Mouse (Mus musculus) erythroid progenitor cell, adult 5-6 weeks (primary cell): ENCODE data around the gene Vamp2. TPM values are rescaled to one million over a fixed set of nuclear protein-coding genes. Genes with fewer than 3 reads are reported as not detected.

ENCODE experiments used
- ATAC-seq: replicated peaks from 2 replicates; pipeline ENCODE4 v1.8.0; 2016; ENCODE audit warnings: moderate number of reproducible peaks, mild to moderate bottlenecking, moderate TSS enrichment, inconsistent platforms; ENCODE audit not compliant: poor library complexity, low FRiP score, severe bottlenecking
- total RNA-seq, 2 experiments: library from RNA; stranded (forward) in 1 of 2; stranded (reverse) in 1 of 2; fragments of 150-400 nt in 1 of 2; fragments of 186-747, 209-891 nt in 1 of 2; gene quantifications; 2 replicates each; pipeline versions ENCODE4 v1.2.3 to v1.2.4; 2015 to 2017; ENCODE audit warnings: low replicate concordance in 2 of 2

Gene Vamp2
- total RNA-seq, 2 experiments from 2014 or later, result 31.1 to 114 TPM

DNA sequence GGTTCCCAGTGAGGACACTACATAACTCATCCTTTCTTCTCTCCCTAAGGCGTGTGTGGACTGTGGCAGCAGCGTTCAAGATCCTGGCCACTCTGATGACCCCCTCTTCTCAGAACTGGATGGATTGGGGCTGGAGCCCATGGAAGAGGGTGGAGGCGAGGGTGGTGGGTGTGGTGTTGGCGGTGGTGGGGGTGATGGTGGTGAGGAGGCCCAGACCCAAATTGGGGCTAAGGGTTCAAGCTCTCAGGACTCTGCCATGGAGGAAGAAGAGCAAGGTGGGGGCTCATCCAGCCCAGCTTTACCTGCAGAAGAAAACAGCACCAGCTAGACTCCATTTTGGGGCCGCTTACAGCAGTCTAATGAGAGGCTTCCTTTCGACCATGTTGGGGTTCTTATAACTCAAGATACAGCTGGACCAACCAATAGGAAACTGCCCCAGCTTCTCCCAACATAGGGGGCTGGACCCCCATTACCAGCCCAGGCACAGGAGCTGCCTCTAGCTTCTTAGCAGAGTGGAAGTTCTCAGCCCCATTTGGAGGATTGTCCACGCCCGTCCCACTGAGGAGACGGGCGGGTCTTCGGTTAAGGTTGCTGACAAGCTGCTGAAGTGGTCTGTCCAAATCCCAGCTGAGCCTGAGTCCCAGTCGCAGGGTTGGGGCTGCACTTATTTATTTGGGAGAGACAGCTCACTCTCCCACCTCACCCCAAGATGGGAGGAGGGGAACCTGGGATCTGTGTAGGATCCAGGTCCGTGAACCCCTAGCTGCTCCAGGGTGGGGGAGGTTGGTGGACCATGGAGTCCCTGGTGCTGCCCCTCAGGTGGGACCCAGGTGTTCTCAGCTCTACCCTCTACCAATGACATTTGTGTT lies 21.0 kb downstream of the Vamp2 start:
- ATAC-seq, result no peak

- ATAC-seq, result peak; percentile 77
Measured at GRCm38 (mm10) chr11:69110319-69111046, 22.2 kb downstream of the Vamp2 start.

DNA sequence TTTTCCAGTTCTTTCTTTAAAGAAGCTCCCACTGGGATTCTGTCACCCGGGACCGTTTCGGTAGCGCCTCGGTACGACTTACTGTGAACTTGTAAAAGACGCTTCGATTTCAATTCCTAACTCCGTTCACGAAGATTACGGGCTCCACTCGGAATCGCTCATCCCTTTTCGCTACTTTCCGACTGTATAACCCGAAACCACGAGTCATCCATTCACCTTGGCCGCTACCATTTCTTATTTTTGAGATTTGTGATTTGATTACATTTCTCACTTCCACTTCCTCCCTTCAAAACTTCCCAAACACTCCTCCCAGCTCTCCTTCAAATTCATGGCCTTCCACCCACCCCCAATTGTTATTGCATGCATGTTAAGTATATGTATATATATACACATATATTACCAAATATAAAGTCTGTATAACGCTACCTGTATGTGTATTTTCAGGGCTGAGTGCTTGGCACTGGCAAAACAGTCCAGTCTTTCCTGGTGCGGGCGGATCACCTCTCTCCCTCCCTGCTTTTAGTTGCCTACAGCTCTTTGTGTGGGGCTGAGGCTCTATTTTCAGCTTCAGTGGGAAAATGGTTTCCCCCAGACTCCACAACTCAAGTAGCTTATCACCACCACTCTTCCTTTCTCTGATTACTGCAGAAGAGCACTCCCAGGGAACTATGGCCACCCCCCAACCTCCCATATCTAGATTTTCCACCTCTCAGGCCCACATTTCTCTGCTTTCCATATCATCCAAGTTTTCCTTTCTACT lies 22.9 kb downstream of the Vamp2 start:
- ATAC-seq, result no peak

GRCm38 (mm10) chr11:69111865-69112264 lies 23.6 kb downstream of the Vamp2 start:
- ATAC-seq, result no peak

DNA sequence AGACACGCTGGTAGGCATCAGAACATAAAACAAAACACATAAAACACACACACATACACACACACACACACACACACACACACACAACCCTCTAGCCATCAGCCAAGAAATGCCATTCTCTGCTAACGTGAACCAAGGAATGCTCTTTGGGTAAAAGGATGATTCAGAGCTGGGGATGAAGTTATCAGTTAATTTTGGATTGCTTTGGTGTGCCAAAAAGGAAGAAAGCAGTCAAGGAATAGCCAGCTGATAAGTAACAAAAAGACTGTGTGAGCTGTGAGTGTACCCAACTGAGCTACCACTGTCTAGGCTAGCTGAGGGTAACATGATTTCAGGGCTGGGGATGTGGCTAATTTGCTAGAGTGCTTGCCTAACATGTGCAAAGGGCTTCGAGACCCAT lies 25.7 kb downstream of the Vamp2 start:
- ATAC-seq, result no peak

- ATAC-seq, result no peak
Measured at GRCm38 (mm10) chr11:69114621-69115020, 26.3 kb downstream of the Vamp2 start.

DNA sequence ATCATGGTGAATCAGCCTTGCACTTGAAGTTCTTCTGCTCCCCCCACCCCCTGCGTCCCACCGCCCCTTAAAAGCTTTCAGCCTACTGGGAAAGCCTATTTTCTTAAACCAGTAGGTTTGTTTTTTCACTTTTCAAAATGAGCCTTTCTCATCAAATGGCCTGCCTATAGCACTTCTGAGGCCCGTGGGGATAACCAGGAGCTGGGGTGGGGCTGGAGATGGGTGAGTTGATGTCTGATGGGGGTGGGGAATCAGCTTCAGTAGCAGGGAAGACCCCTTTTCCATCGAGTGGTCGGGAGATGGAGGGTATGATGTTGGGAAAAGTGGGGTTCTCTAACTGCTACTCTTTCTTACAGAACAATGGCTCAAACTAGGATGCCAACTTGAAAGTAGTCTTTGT lies 28.6 kb downstream of the Vamp2 start:
- no peak for ATAC-seq

DNA sequence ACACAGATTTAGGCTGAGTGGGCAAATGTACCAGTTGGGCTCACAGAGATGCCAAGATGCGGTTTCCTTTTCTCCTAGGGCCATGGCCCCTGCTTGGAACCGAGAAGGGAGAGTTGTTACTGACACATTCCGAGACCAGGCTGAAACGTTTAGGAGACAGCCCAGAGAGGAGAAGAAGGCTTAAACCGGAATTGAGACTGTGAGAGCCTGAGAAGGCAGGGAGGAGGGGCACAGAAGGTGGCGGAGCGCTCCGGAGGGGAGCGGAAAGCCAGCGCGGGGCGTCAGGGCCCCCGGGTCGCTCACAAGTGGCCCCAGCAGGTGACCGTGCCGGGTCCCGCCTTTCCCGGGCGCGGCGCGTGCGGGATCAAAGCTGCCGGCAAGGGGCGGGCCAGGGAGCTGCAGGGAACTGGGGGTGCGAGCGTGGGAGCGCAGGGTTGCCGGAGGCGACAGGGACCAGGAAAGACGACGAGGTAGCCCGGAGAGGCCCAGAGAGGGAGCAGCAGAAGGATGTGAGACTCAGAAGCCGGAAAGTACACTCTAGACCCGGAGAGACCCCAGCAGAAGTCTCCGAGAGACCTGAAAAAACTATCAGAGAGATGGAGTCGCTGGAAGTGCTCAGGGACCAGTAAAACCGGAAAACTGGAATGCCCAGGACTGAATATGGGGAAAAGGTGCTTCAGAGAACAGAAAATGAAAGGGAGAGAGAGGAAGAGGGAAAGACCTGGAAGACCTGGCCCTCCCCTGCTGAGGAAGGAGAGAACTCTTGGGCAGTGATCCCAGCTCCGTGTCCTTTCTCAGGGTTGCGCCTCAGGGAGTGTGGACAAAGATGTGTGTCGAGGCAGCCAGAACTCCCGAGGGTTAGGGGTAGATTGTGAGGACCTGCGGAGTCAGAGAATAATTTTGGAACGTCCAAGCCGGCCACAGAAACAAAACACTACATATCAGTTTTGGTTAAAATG lies 29.7 kb downstream of the Vamp2 start:
- peak; percentile 69 for ATAC-seq

- ATAC-seq, result peak; percentile 55
Measured at GRCm38 (mm10) chr11:69118765-69119164, 30.5 kb downstream of the Vamp2 start.

DNA sequence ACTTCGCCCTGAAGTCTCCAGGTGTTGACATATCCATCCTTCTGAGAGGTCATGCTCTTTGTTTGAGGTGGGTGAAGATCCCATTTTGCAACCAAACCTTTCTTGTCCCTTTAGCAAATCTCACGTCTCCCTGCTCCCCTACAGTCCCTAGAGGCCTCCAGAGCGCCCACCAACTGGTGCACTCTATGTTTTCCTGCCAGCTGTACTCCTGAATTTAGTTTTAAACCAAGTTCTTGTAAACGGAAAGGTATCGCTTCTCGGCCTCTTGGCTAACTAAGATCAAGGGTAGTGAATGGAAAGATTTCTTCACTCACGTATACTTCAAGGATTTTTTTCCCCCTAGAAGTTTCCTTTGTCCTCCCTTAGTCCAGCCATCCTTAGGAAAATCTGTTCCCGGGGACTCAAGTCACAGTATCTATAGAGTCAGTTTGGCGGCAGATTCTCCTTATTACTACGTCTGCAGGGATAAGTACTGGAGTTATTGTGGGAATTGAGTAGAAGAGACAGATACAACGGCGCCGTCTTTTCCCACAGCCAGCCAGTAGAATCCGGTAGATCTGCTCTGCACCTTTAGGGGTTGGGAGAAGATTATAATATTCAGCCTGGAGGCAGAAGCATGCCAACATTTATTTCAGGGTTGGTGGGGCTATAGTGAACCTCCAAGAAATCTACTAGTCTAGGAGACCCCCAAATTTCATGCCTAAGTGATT lies 31.3 kb downstream of the Vamp2 start:
- ATAC-seq, result no peak

GRCm38 (mm10) chr11:69120221-69121000 lies 32.1 kb downstream of the Vamp2 start, which contains the start of gene Hes7:
TSS of gene Hes7 (plus strand) at chr11:69120404.
- no peak for ATAC-seq

- no peak for ATAC-seq
Measured at GRCm38 (mm10) chr11:69121001-69121740, 32.9 kb downstream of the Vamp2 start.

DNA sequence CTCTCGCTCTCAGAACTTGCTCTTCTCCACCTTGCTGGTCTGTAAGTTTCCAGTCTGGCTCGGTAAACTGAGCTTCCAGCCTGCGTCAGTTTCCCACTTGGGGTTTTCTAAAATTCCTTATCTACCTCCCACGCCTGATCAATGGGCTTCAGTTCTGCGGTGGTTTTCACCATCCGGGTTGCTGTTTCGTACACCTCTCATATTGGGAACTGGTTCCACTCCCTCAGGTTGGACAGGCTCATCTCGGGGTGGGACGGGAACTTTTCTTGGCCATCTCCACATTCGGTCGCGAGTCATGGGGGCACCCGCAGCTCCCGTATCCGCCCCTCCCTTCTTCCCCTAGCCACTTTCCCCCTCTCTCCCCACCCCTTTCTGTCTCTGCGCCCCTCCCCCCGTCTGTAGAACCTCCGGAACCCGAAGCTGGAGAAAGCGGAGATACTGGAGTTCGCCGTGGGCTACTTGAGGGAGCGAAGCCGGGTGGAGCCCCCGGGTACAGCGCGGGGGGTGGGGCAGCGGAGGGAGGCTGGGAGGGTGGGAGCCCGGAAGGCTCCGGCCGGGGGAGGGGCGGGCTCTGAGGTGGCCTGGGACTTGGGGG lies 33.5 kb downstream of the Vamp2 start:
- ATAC-seq, result no peak

- ATAC-seq, result no peak
Measured at GRCm38 (mm10) chr11:69122336-69122951, 34.2 kb downstream of the Vamp2 start, which contains the start of gene 9130213A22Rik. TSS of gene 9130213A22Rik (minus strand) at chr11:69122589.

GRCm38 (mm10) chr11:69123056-69123692 lies 34.9 kb downstream of the Vamp2 start:
- ATAC-seq, result peak; percentile 48; the same call in 1 of the 2 replicates
